8 mouse cellular contexts compared by ENCODE assay signal in genomic region chr1:23321331-23321851, GRCm38 (mm10).
DNase-seq lines count a peak whose midpoint lies in the region; ATAC-seq lines count a peak whose summit lies in the region.

No protein-coding gene starts in this region.

- H3K36me3 ChIP-seq in liver, embryonic 13.5 days: no peaks in the 10 kb centered on the region
- H3K36me3 ChIP-seq in liver, embryonic 11.5 days (ENCODE audit: control insufficient read depth, insufficient read depth, low read length): no peaks in the 10 kb centered on the region
- no peaks in the 10 kb centered on the region for H3K36me3 ChIP-seq in lung, embryonic 15.5 days

- H3K9me3 ChIP-seq in liver, embryonic 13.5 days (replicated peaks): no peaks in the 10 kb centered on the region
- no peaks in the 10 kb centered on the region for H3K9me3 ChIP-seq in liver, embryonic 11.5 days (ENCODE audit: control insufficient read depth, low read length)
- no peaks in the 10 kb centered on the region for H3K9me3 ChIP-seq in lung, embryonic 15.5 days

- no peak overlapping the region for H3K4me3 ChIP-seq in liver, embryonic 13.5 days (replicated peaks)
- H3K4me3 ChIP-seq in liver, embryonic 11.5 days (ENCODE audit: low read depth, low read length): no peak overlapping the region
- H3K4me3 ChIP-seq in lung, embryonic 15.5 days: peak overlapping the region; percentile 18

- peak overlapping the region; percentile 14; the same call in 1 of the 2 replicates for H3K4me2 ChIP-seq in liver, embryonic 13.5 days
- H3K4me2 ChIP-seq in liver, embryonic 11.5 days: no peak overlapping the region
- peak overlapping the region; percentile 49 for H3K4me2 ChIP-seq in lung, embryonic 15.5 days

- no peaks in the 10 kb centered on the region for H3K27me3 ChIP-seq in liver, embryonic 13.5 days
- no peaks in the 10 kb centered on the region for H3K27me3 ChIP-seq in liver, embryonic 11.5 days (replicated peaks; ENCODE audit: control insufficient read depth, insufficient read depth, low read length)
- H3K27me3 ChIP-seq in lung, embryonic 15.5 days: no peaks in the 10 kb centered on the region

- no peak overlapping the region for H3K27ac ChIP-seq in liver, embryonic 13.5 days
- no peak overlapping the region for H3K27ac ChIP-seq in liver, embryonic 11.5 days (ENCODE audit: low read depth, low read length)
- H3K27ac ChIP-seq in lung, embryonic 15.5 days: peak overlapping the region; percentile 63

- DNase-seq in liver, embryonic 13.5 days: no peak
- no peak for DNase-seq in liver, embryonic 11.5 days (ENCODE audit: low spot score)
- DNase-seq in fat pad, adult 2 months (ENCODE audit: extremely low read depth, low read depth, low spot score): peak; percentile 31
- DNase-seq in heart, postnatal 4 days: peak; percentile 38
- peak; percentile 9 to 28 for DNase-seq in thymus, adult 18-20 months
- DNase-seq in ovary, postnatal 14 days (ENCODE audit: low spot score): no peak

- H3K9ac ChIP-seq in liver, embryonic 13.5 days: no peak overlapping the region
- H3K9ac ChIP-seq in liver, embryonic 11.5 days (ENCODE audit: low read depth, low read length): no peak overlapping the region
- H3K9ac ChIP-seq in lung, embryonic 15.5 days: 0 out of 2 replicates have a peak overlapping the region, but pooled peaks have one; percentile 6

- ATAC-seq in liver, embryonic 13.5 days (ENCODE audit: low read depth): no peak
- ATAC-seq in liver, embryonic 11.5 days (replicated peaks; ENCODE audit: low FRiP score): no peak
- ATAC-seq in lung, embryonic 15.5 days (ENCODE audit: borderline replicate concordance, extremely low read depth, low FRiP score, low TSS enrichment): peak; percentile 83
- no peak for ATAC-seq in granulocyte monocyte progenitor cell, adult 5-6 weeks (replicated peaks; ENCODE audit: poor library complexity, severe bottlenecking)

- H3K4me1 ChIP-seq in liver, embryonic 13.5 days (replicated peaks): no peaks in the 10 kb centered on the region
- H3K4me1 ChIP-seq in liver, embryonic 11.5 days (replicated peaks; ENCODE audit: control insufficient read depth, insufficient read depth, low read length): no peaks in the 10 kb centered on the region
- peaks cover 10% of the 10 kb centered on the region for H3K4me1 ChIP-seq in lung, embryonic 15.5 days

- WGBS in liver, embryonic 13.5 days (ENCODE audit: insufficient replicate concordance): 47% methylated on average over 10 of the region's 10 CpGs
- WGBS in liver, embryonic 11.5 days: 63% methylated on average over 10 of the region's 10 CpGs
- WGBS in lung, embryonic 15.5 days: 11% methylated on average over 10 of the region's 10 CpGs

Comparison
In these comparisons a context has a peak if more than half of its experiments do, and no peak if none do; other contexts are left out.
1. DNase-seq: peak in fat pad, adult 2 months (single experiment), heart, postnatal 4 days (single experiment) and thymus, adult 18-20 months (2 of 2); none in liver, embryonic 13.5 days (single experiment), liver, embryonic 11.5 days (single experiment) and ovary, postnatal 14 days (single experiment).